Mouse (Mus musculus): ENCODE data around the gene Yy1. TPM values are rescaled to one million over a fixed set of nuclear protein-coding genes. Genes with fewer than 3 reads are reported as not detected.

Gene Yy1
- 52.9 and 62.6 TPM in 2 replicates for polyA plus RNA-seq (2012)

GRCm38 (mm10) chr12:108792546-108793452, at the start of gene Yy1:
TSS of gene Yy1 (plus strand) at chr12:108792973.
- TF ChIP-seq GATA1 (IDR thresholded peaks at IDR 0.05; ENCODE audit: low read length) = no peak

GRCm38 (mm10) chr12:108745990-108746389, 46.8 kb upstream of the Yy1 start:
- no peak for TF ChIP-seq GATA1 (IDR thresholded peaks at IDR 0.05; ENCODE audit: low read length)

- TF ChIP-seq GATA1 (IDR thresholded peaks at IDR 0.05; ENCODE audit: low read length) = no peak
Observed at GRCm38 (mm10) chr12:108749019-108749418, 43.8 kb upstream of the Yy1 start.

GRCm38 (mm10) chr12:108749454-108749853, 43.3 kb upstream of the Yy1 start:
- no peak for TF ChIP-seq GATA1 (IDR thresholded peaks at IDR 0.05; ENCODE audit: low read length)

DNA sequence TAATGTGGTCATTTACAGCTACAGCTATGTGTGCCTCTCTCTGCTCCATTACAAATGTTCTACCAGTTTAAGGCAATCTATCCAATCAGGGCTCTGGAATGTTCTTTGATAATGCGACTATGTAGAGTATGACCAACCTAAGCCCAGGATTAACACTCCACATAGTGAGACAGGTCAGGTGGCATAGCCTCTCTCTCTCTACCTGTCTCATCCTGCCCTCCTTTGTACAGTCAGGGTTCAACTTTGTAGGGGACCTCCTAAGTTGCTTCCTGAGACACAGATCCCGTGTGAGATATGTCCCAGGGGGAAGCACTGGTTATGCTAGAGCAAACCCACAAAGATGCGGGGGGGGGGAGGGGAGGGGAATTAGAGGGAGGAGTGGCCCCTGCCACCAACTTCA, 42.5 kb upstream of the Yy1 start:
- TF ChIP-seq GATA1 (IDR thresholded peaks at IDR 0.05; ENCODE audit: low read length) = no peak

DNA sequence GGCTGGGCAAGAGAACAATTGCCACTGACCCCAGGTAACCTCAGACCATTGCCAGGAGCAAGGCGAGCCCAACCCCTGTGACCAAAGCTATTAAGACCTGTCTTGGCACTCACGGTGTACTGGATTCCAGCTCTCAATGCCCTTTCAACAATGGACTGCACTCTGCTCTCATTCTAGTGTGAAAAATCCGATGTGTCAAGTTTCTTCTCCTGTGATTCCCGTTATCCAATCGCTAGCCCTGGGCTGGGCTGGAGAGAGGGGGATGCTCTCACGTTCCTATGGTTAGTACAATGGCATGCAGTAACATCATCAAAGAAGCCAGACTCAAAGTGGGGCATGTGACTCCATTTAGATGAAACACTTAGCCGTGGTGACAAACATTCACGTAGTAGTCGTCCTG, 41.0 kb upstream of the Yy1 start:
- TF ChIP-seq GATA1 (IDR thresholded peaks at IDR 0.05; ENCODE audit: low read length) = no peak

DNA sequence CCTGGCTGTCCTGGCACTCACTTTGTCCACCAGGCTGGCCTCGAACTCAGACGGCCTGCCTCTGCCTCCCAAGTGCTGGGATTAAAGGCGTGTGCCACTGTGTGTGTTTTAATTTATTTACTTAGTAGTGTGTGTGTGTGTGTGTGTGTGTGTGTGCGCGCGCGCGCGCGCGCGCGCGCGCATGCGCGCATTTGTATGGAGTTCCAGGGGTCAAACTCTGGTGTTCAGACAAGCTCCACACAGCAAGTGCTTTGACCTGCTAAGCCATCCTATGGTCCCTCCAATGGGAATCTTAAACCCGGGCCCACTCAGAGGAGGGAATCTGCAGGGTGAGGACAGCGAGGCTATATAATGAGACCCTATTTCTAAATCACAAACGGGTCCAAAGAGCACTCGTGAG, 37.6 kb upstream of the Yy1 start:
- no peak for TF ChIP-seq GATA1 (IDR thresholded peaks at IDR 0.05; ENCODE audit: low read length)

- TF ChIP-seq GATA1 (IDR thresholded peaks at IDR 0.05; ENCODE audit: low read length) = no peak
Observed at GRCm38 (mm10) chr12:108756611-108757010, 36.2 kb upstream of the Yy1 start.

GRCm38 (mm10) chr12:108757717-108758257, 35.0 kb upstream of the Yy1 start:
- no peak for TF ChIP-seq GATA1 (IDR thresholded peaks at IDR 0.05; ENCODE audit: low read length)

DNA sequence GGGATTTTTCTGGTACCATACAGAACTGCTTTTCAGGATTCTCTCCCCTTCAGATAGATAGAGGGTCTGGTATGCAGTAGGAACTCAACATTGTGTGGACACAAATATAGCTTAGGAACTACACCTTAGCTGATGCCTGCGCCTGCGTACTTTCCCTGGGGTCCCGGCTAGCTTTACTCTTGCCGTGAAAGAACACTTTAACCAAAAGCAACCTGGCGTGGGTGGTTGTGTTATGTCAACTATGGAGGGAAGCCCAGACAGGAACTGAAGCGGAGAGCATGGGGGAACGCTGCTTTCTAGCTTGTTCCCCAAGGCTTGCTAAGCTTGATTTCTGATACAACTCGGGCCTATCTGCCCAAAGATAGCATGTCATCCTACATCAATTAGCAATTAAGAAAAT, 34.5 kb upstream of the Yy1 start:
- TF ChIP-seq GATA1 (IDR thresholded peaks at IDR 0.05; ENCODE audit: low read length) = no peak

DNA sequence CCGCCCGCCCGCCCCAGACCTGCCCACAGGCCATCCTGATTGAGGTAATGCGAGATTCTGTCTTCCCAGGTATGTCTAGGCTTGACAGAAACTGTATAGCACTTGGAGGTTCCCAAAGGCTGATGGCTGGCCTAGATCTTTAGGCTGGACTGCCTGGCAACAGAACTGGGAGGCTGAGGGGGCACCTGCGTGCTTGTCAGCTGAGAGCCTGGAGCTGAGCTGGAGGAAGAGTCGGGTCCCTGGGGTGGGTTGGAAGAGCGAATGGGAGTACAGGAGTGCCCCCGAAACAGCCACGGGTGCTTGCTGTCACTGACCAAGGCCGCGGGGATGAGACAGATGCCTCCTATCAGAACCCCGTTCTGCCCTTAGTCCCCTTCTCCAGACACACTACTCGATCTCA, 34.1 kb upstream of the Yy1 start:
- no peak for TF ChIP-seq GATA1 (IDR thresholded peaks at IDR 0.05; ENCODE audit: low read length)

DNA sequence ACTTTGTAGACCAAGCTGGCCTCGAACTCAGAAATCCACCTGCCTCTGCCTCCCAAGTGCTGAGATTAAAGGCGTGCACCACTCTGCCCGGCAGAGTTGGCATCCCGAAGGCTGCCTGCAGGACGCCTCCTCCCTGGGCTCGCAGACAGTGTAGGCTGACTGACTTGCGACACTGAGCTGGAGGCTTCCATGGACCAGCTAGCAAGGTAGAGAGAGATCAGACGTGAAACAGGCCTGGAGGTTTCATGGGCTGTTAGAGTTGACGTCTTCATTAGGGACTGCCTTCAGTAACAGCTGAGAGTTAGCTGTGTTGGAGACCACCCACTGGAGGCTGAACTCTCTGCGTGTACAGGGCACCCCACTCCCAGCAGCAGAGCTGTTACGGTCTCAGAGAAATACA, 33.5 kb upstream of the Yy1 start:
- TF ChIP-seq GATA1 (IDR thresholded peaks at IDR 0.05; ENCODE audit: low read length) = no peak

GRCm38 (mm10) chr12:108760016-108760415, 32.8 kb upstream of the Yy1 start:
- no peak for TF ChIP-seq GATA1 (IDR thresholded peaks at IDR 0.05; ENCODE audit: low read length)

DNA sequence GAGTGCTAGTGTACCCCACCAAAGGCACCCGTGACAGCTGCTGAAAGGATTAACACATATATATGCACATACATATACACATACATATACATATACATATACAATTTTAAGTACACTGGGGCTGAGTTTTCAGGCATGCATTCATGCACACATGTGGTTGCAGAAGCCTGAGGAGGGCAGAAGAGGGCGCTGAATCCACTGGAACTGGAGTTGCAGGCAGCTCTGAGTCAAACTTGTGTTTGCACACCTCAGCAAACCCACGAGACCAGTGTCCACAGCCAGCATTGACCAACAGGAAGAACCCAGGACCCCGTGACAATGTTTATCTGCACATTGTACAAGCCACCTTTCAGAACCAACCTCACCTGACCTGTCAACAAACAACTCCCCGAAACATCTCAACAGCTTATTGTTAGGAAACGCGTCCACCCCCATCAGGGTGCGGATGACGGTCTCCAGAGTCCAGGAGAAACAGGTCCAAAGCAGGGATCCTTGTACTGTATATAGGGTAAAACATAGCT, 32.2 kb upstream of the Yy1 start:
- no peak for TF ChIP-seq GATA1 (IDR thresholded peaks at IDR 0.05; ENCODE audit: low read length)

GRCm38 (mm10) chr12:108761209-108761608, 31.6 kb upstream of the Yy1 start:
- TF ChIP-seq GATA1 (IDR thresholded peaks at IDR 0.05; ENCODE audit: low read length) = no peak

- no peak for TF ChIP-seq GATA1 (IDR thresholded peaks at IDR 0.05; ENCODE audit: low read length)
Observed at GRCm38 (mm10) chr12:108761665-108762064, 31.1 kb upstream of the Yy1 start.
